Mouse (Mus musculus): Measurements from ENCODE around the gene Trim28.

DNA sequence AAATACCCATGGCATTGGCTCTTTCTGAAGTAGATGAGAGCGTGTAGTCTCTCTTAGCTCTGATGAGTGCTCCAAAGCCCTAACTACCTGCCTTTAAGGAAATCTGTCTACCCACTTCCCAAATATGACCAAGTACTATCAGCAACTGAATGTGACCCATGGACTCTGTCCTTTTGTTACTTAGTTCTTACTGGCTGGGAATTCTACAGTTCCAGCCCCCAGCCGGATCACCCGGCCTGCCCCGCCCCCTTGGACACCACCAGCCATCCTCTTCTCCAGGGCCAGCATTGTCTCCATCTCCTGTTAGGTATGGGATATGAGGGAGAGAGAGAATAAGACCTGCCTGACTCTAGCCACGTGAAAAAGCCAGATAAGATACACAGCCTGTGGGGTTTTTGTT is 861 bp upstream of the Trim28 start, which contains the start of gene Slc27a5:
- TF ChIP-seq CTCF (IDR thresholded peaks at IDR 0.05; ENCODE audit: low read depth, low read length): no peak
- TF ChIP-seq POLR2A (IDR thresholded peaks at IDR 0.05; ENCODE audit: extremely low read depth, insufficient read depth, low read length): no peak

All from liver, adult 2 months (tissue).